19 mouse cellular contexts compared by ENCODE assay signal in the genomic region with DNA sequence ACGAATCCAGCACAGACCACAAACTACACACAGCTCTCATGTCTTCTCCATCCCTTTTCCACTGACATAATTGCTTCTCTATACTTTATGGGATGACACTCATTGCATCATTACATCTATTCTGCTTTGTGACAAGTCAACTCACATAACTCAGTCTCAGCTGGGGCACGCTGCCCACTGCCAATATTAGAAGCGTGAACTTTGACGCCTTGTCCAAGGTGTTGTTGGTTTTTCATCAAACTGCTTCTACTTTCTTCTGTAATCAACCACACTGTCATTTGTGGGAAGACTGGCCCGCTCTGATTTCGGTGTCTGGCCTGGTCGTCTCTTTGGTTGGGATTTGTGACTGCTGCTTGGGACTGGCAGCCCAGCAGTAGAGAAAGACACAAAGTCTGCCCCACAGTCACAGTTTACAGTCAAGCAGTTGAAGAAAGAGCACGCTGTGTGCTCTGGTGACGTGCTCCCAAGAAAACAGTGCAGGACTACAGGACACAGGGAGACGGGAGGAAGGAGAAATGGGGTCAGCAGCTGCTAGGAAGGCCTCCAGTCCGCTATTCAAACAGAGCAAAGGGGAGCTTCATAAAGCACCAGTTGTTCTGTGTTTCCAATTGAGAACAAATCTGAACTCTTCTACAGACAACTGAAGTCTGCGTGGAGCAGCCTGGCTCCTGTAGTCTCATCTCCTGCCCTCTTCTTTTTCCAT.
DNase-seq lines count a peak whose midpoint lies in the region; ATAC-seq and TF ChIP-seq lines count a peak whose summit lies in the region.
"Had no signal": no experiment of that assay in that cellular context is flagged by ENCODE, and none has a peak within 500 bp of the region (broad histone marks: within the 10 kb centered on the region; RNA-seq: fewer than 3 reads in every experiment).

No protein-coding gene starts in this region.

- no peak for TF ChIP-seq POLR2A in olfactory bulb, adult 2 months (IDR thresholded peaks at IDR 0.05; ENCODE audit: insufficient read depth, low read depth, low read length)

- H3K9me3 ChIP-seq in kidney, embryonic 15.5 days (replicated peaks), result no peaks in the 10 kb centered on the region
- H3K9me3 ChIP-seq in lung, postnatal 0 days (ENCODE audit: low read length), result no peaks in the 10 kb centered on the region
- H3K9me3 ChIP-seq: embryonic facial prominence, embryonic 13.5 days; heart, embryonic 12.5 days had no signal

- WGBS in kidney, embryonic 15.5 days, result 72% methylated on average over 12 of the region's 12 CpGs
- 75% methylated on average over 12 of the region's 12 CpGs for WGBS in lung, postnatal 0 days
- WGBS in olfactory bulb, adult 2 months, result 80% methylated on average over 12 of the region's 12 CpGs

- peak overlapping the region; percentile 68 for H3K27ac ChIP-seq in gastrocnemius, adult 2 months
- H3K27ac ChIP-seq in kidney, embryonic 15.5 days, result 0 out of 2 replicates have a peak overlapping the region, but pooled peaks have one; percentile 22
- peak overlapping the region; percentile 38; the same call in 1 of the 2 replicates for H3K27ac ChIP-seq in lung, postnatal 0 days (ENCODE audit: low read length)
- H3K27ac ChIP-seq in olfactory bulb, adult 2 months (ENCODE audit: insufficient read depth, low read depth, low read length), result 0 out of 2 replicates have a peak overlapping the region, but pooled peaks have one; percentile 24
- H3K27ac ChIP-seq: embryonic facial prominence, embryonic 13.5 days; liver, embryonic 14.5 days had no signal

- intact Hi-C loops in gastrocnemius, adult 2 months (cut with DNase I), result no loop called here

- no peaks in the 10 kb centered on the region for H3K27me3 ChIP-seq in kidney, embryonic 15.5 days
- no peaks in the 10 kb centered on the region for H3K27me3 ChIP-seq in lung, postnatal 0 days (replicated peaks; ENCODE audit: insufficient read depth, low read length)
- H3K27me3 ChIP-seq: CH12.LX; embryonic facial prominence, embryonic 13.5 days; heart, embryonic 12.5 days had no signal

- ATAC-seq in kidney, embryonic 15.5 days (replicated peaks; ENCODE audit: low FRiP score), result no peak
- 0 out of 2 replicates have a peak, but pooled peaks have one; percentile 25 for ATAC-seq in lung, postnatal 0 days
- ATAC-seq: inflammation-experienced regulatory T-cells, adult 6 months; midbrain, embryonic 16.5 days had no signal

- no peak for TF ChIP-seq EP300 in lung, postnatal 0 days (IDR thresholded peaks at IDR 0.05)

- no peak overlapping the region for H3K4me2 ChIP-seq in kidney, embryonic 15.5 days
- no peak overlapping the region for H3K4me2 ChIP-seq in lung, postnatal 0 days (replicated peaks; ENCODE audit: low read depth, low read length)
- H3K4me2 ChIP-seq: embryonic facial prominence, embryonic 13.5 days; heart, embryonic 12.5 days had no signal

- no peak for DNase-seq in gastrocnemius, adult 2 months
- DNase-seq in gastrocnemius, adult 8-10 months (ENCODE audit: low spot score in 2 of 2), result no peak
- DNase-seq in kidney, adult 11 months, result no peak
- no peak for DNase-seq in lung, postnatal 0 days (ENCODE audit: low spot score)
- DNase-seq in lung, adult 18-20 months, result no peak
- DNase-seq in cerebellum, postnatal 25 days, result no peak
- DNase-seq: adrenal gland, adult 8-10 months; cerebellum, adult 18-20 months; gastrocnemius, postnatal 25 days; heart, postnatal 4 days; right cerebral cortex, postnatal 25 days had no signal

- no peak overlapping the region for H3K4me3 ChIP-seq in gastrocnemius, adult 2 months
- H3K4me3 ChIP-seq in kidney, embryonic 15.5 days (replicated peaks), result no peak overlapping the region
- no peak overlapping the region for H3K4me3 ChIP-seq in lung, postnatal 0 days (ENCODE audit: low read depth, low read length)
- H3K4me3 ChIP-seq in olfactory bulb, adult 2 months (ENCODE audit: insufficient read depth, low read depth, low read length), result no peak overlapping the region
- H3K4me3 ChIP-seq: embryonic facial prominence, embryonic 13.5 days; heart, embryonic 12.5 days had no signal

- no peak for TF ChIP-seq CTCF in gastrocnemius, adult 2 months (IDR thresholded peaks at IDR 0.05)
- TF ChIP-seq CTCF in lung, postnatal 0 days (IDR thresholded peaks at IDR 0.05), result no peak
- TF ChIP-seq CTCF in olfactory bulb, adult 2 months (IDR thresholded peaks at IDR 0.05; ENCODE audit: insufficient read depth, low read depth, low read length), result no peak

- peaks cover 29% of the 10 kb centered on the region for H3K4me1 ChIP-seq in kidney, embryonic 15.5 days
- H3K4me1 ChIP-seq in lung, postnatal 0 days (ENCODE audit: insufficient read depth, low read depth, low read length), result peaks cover 8% of the 10 kb centered on the region; the same call in 1 of the 2 replicates
- H3K4me1 ChIP-seq in olfactory bulb, adult 2 months (ENCODE audit: control insufficient read depth, insufficient read depth, low read length), result peaks cover 6% of the 10 kb centered on the region; the same call in 1 of the 2 replicates

- no peak overlapping the region for H3K9ac ChIP-seq in kidney, embryonic 15.5 days
- no peak overlapping the region for H3K9ac ChIP-seq in lung, postnatal 0 days (replicated peaks; ENCODE audit: low read depth)
- H3K9ac ChIP-seq: embryonic facial prominence, embryonic 13.5 days; heart, embryonic 12.5 days; liver, embryonic 14.5 days had no signal

- no peaks in the 10 kb centered on the region for H3K36me3 ChIP-seq in kidney, embryonic 15.5 days
- H3K36me3 ChIP-seq in lung, postnatal 0 days (ENCODE audit: insufficient read depth, low read length), result no peaks in the 10 kb centered on the region
- H3K36me3 ChIP-seq: embryonic facial prominence, embryonic 13.5 days; heart, embryonic 12.5 days had no signal
